Mouse (Mus musculus) liver, adult 2 months (tissue): ENCODE measurements around the gene Stk16.

Source experiments
- CTCF ChIP-seq: fragments of 200-500 bp; IDR thresholded peaks from 2 replicates; pipeline ENCODE4 v1.5.1; 2011; ENCODE audit warnings: low read depth, low read length, control low read depth
- POLR2A ChIP-seq: fragments of 200-500 bp; IDR thresholded peaks from 2 replicates; pipeline ENCODE4 v1.6.1; 2011; ENCODE audit warnings: low read length, control low read depth; ENCODE audit not compliant: insufficient read depth; ENCODE audit errors: extremely low read depth

- peak; percentile 90 for TF ChIP-seq CTCF
- TF ChIP-seq POLR2A = no peak
Observed at GRCm38 (mm10) chr1:75251112-75251970, 40.7 kb downstream of the Stk16 start.
